ENCODE assay signal across 16 mouse cellular contexts in the genomic region with DNA sequence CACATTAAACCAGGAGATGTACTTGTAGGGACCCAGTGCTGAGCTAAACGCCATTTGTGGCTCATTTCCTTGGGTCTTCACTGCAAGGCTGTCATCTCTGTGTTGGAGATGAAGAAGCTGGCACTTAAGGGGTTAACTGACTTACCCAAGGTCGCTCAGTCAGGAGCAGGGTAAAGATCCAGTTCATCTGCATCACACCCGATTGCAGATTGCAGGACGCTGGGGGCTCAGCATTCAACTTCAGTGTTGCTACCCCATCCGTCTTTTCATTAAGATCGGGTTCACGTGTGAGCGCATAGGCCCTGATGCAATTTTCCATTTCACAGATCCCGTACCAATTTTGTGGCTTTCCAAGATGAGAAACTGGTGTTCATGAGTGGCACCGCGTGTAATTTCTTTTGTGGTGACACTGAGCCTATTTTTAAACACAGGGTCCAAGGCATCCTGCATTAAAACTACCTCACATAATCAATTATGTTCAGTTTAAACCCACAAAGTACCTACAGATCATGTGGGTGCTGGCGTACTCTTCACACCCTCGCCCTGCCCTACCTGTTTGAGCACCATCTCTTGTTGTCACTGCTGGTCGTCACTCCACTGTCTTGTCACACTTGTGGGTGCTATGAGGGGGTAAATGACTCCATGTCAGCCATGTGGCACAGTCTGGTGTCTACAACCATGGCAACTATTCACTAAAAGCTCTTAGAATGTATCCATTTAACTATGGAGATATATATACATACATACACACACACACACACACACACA. TPM values are rescaled to one million over a fixed set of nuclear protein-coding genes. Genes with fewer than 3 reads are reported as not detected.
DNase-seq lines count a peak whose midpoint lies in the region; ATAC-seq and TF ChIP-seq lines count a peak whose summit lies in the region.
"Had no signal": no experiment of that assay in that cellular context is flagged by ENCODE, and none has a peak within 500 bp of the region (broad histone marks: within the 10 kb centered on the region; RNA-seq: fewer than 3 reads in every experiment).

No protein-coding gene starts in this region.

- H3K4me1 ChIP-seq in stomach, embryonic 16.5 days (ENCODE audit: control insufficient read depth, insufficient read depth, low read length) = no peaks in the 10 kb centered on the region; the same call in 1 of the 2 replicates
- no peaks in the 10 kb centered on the region for H3K4me1 ChIP-seq in stomach, postnatal 0 days (replicated peaks; ENCODE audit: control insufficient read depth, insufficient read depth)
- peaks cover 35% of the 10 kb centered on the region for H3K4me1 ChIP-seq in midbrain, embryonic 10.5 days
- H3K4me1 ChIP-seq in neural tube, embryonic 14.5 days (ENCODE audit: control insufficient read depth, insufficient read depth, low read length) = no peaks in the 10 kb centered on the region
- peaks cover 11% of the 10 kb centered on the region; the same call in 1 of the 2 replicates for H3K4me1 ChIP-seq in liver, embryonic 12.5 days

- H3K4me2 ChIP-seq in stomach, embryonic 16.5 days (ENCODE audit: low read depth, low read length) = no peak overlapping the region
- H3K4me2 ChIP-seq in stomach, postnatal 0 days (replicated peaks; ENCODE audit: low read depth) = no peak overlapping the region
- peak overlapping the region; percentile 62; the same call in 1 of the 2 replicates for H3K4me2 ChIP-seq in neural tube, embryonic 14.5 days (ENCODE audit: low read depth, low read length)
- no peak overlapping the region for H3K4me2 ChIP-seq in liver, embryonic 12.5 days

- H3K4me3 ChIP-seq in stomach, embryonic 16.5 days (replicated peaks; ENCODE audit: low read length) = no peak overlapping the region
- H3K4me3 ChIP-seq in stomach, postnatal 0 days (ENCODE audit: low read depth, low read length) = no peak overlapping the region
- peak overlapping the region; percentile 5; the same call in 1 of the 2 replicates for H3K4me3 ChIP-seq in midbrain, embryonic 10.5 days
- H3K4me3 ChIP-seq in neural tube, embryonic 14.5 days (ENCODE audit: low read depth, low read length) = no peak overlapping the region
- no peak overlapping the region for H3K4me3 ChIP-seq in liver, embryonic 12.5 days

- ATAC-seq in stomach, embryonic 16.5 days (ENCODE audit: insufficient read depth, low FRiP score) = no peak
- no peak for ATAC-seq in stomach, postnatal 0 days (ENCODE audit: low FRiP score, low TSS enrichment)
- no peak for ATAC-seq in neural tube, embryonic 14.5 days (ENCODE audit: low read depth)
- no peak for ATAC-seq in liver, embryonic 12.5 days

- H3K27me3 ChIP-seq in stomach, embryonic 16.5 days (ENCODE audit: control insufficient read depth, insufficient read depth, low read length) = peaks cover 13% of the 10 kb centered on the region
- H3K27me3 ChIP-seq in stomach, postnatal 0 days (ENCODE audit: control insufficient read depth, insufficient read depth, low read length) = 0 out of 2 replicates have a peak, but pooled peaks cover 2% of the 10 kb centered on the region
- H3K27me3 ChIP-seq in midbrain, embryonic 10.5 days (ENCODE audit: low read depth, poor library complexity, severe bottlenecking) = peaks cover 76% of the 10 kb centered on the region
- no peaks in the 10 kb centered on the region for H3K27me3 ChIP-seq in neural tube, embryonic 14.5 days (ENCODE audit: control insufficient read depth, insufficient read depth, low read length)
- H3K27me3 ChIP-seq in liver, embryonic 12.5 days (replicated peaks) = peaks cover 93% of the 10 kb centered on the region
- H3K27me3 ChIP-seq: stomach, embryonic 15.5 days had no signal

- H3K9ac ChIP-seq in stomach, embryonic 16.5 days (ENCODE audit: low read length) = 0 out of 2 replicates have a peak overlapping the region, but pooled peaks have one; percentile 16
- no peak overlapping the region for H3K9ac ChIP-seq in stomach, postnatal 0 days (ENCODE audit: low read length)
- H3K9ac ChIP-seq in neural tube, embryonic 14.5 days (replicated peaks; ENCODE audit: low read depth, low read length) = no peak overlapping the region
- no peak overlapping the region for H3K9ac ChIP-seq in liver, embryonic 12.5 days
- H3K9ac ChIP-seq: kidney, embryonic 15.5 days; limb, embryonic 12.5 days; stomach, embryonic 15.5 days had no signal

- no peaks in the 10 kb centered on the region for H3K36me3 ChIP-seq in stomach, embryonic 16.5 days (ENCODE audit: control insufficient read depth, insufficient read depth, low read length)
- no peaks in the 10 kb centered on the region for H3K36me3 ChIP-seq in stomach, postnatal 0 days (ENCODE audit: control insufficient read depth, insufficient read depth, low read length)
- H3K36me3 ChIP-seq in midbrain, embryonic 10.5 days = no peaks in the 10 kb centered on the region
- no peaks in the 10 kb centered on the region for H3K36me3 ChIP-seq in neural tube, embryonic 14.5 days (ENCODE audit: control insufficient read depth, insufficient read depth, low read length)
- no peaks in the 10 kb centered on the region for H3K36me3 ChIP-seq in liver, embryonic 12.5 days
- H3K36me3 ChIP-seq: G1E; kidney, embryonic 15.5 days; limb, embryonic 12.5 days; stomach, embryonic 15.5 days had no signal

- TF ChIP-seq EP300 in stomach, postnatal 0 days (optimal IDR thresholded peaks at IDR 0.05) = no peak

- peak; percentile 69 for DNase-seq in cerebellum, adult 9-10 months
- DNase-seq in cerebellum, adult 11 months = no peak
- DNase-seq in stomach, postnatal 0 days (ENCODE audit: low spot score) = no peak
- DNase-seq in midbrain, embryonic 10.5 days (ENCODE audit: low spot score) = no peak
- no peak for DNase-seq in adrenal gland, adult 18-20 months (ENCODE audit: low spot score in 2 of 2)
- DNase-seq: gastrocnemius, adult 2 months; lung, adult 18-20 months had no signal

- H3K27ac ChIP-seq in stomach, embryonic 16.5 days (ENCODE audit: low read length) = no peak overlapping the region
- no peak overlapping the region for H3K27ac ChIP-seq in stomach, postnatal 0 days (replicated peaks)
- no peak overlapping the region for H3K27ac ChIP-seq in midbrain, embryonic 10.5 days (replicated peaks)
- H3K27ac ChIP-seq in neural tube, embryonic 14.5 days (ENCODE audit: low read depth, low read length) = no peak overlapping the region
- H3K27ac ChIP-seq in liver, embryonic 12.5 days = no peak overlapping the region
- H3K27ac ChIP-seq: kidney, embryonic 15.5 days; limb, embryonic 12.5 days; stomach, embryonic 15.5 days had no signal

- no peaks in the 10 kb centered on the region for H3K9me3 ChIP-seq in stomach, embryonic 16.5 days (replicated peaks; ENCODE audit: control insufficient read depth, low read length)
- H3K9me3 ChIP-seq in stomach, postnatal 0 days (ENCODE audit: control insufficient read depth, low read length) = no peaks in the 10 kb centered on the region
- no peaks in the 10 kb centered on the region for H3K9me3 ChIP-seq in midbrain, embryonic 10.5 days (replicated peaks)
- no peaks in the 10 kb centered on the region for H3K9me3 ChIP-seq in neural tube, embryonic 14.5 days (ENCODE audit: control insufficient read depth, low read length)
- H3K9me3 ChIP-seq in liver, embryonic 12.5 days (replicated peaks) = no peaks in the 10 kb centered on the region
- H3K9me3 ChIP-seq: G1E; kidney, embryonic 15.5 days; limb, embryonic 12.5 days; stomach, embryonic 15.5 days had no signal

- WGBS in stomach, embryonic 16.5 days = 40% methylated on average over 14 of the region's 14 CpGs
- WGBS in stomach, postnatal 0 days = 42% methylated on average over 14 of the region's 14 CpGs
- 25% methylated on average over 14 of the region's 14 CpGs for WGBS in midbrain, embryonic 10.5 days
- WGBS in neural tube, embryonic 14.5 days = 24% methylated on average over 14 of the region's 14 CpGs
- 25% methylated on average over 14 of the region's 14 CpGs for WGBS in liver, embryonic 12.5 days (ENCODE audit: insufficient replicate concordance)

- no peak for TF ChIP-seq CTCF in stomach, postnatal 0 days (IDR thresholded peaks at IDR 0.05; ENCODE audit: low read depth)

RNA-seq across cellular contexts. Expression of a gene that starts 1.6 kb away (rescaled TPM):
- 1.2 TPM in 2 replicates for polyA plus RNA-seq in stomach, embryonic 16.5 days (2015; fragmentation: Nextera tagmentation; extraction: Ambion mirVana)
- polyA plus RNA-seq in stomach, postnatal 0 days (2015; fragmentation: Nextera tagmentation; extraction: Ambion mirVana) = 0.51 and 0.62 TPM in 2 replicates
- polyA plus RNA-seq in midbrain, embryonic 10.5 days (2016; fragmentation: Nextera tagmentation; extraction: Ambion mirVana) = 0.31 and 0.62 TPM in 2 replicates
- 1.9 and 2.2 TPM in 2 replicates for polyA plus RNA-seq in neural tube, embryonic 14.5 days (2014; fragmentation: Nextera tagmentation; extraction: Ambion mirVana)
- not detected in 2 replicates for polyA plus RNA-seq in liver, embryonic 12.5 days (2016; fragmentation: Nextera tagmentation; extraction: Ambion mirVana)
- under 1 TPM; 0.80 to 0.93 TPM for total RNA-seq in adrenal gland, adult 18-20 months (2021)
- total RNA-seq: common myeloid progenitor, adult 5-6 weeks; hematopoietic stem cell, adult 5-6 weeks had no signal

RNA-seq across cellular contexts. Expression of a gene that starts 1.7 kb away (rescaled TPM):
- polyA plus RNA-seq in stomach, embryonic 16.5 days (2015; fragmentation: Nextera tagmentation; extraction: Ambion mirVana) = 1.00 and 1.1 TPM in 2 replicates
- 1.1 and 1.6 TPM in 2 replicates for polyA plus RNA-seq in stomach, postnatal 0 days (2015; fragmentation: Nextera tagmentation; extraction: Ambion mirVana)
- polyA plus RNA-seq in midbrain, embryonic 10.5 days (2016; fragmentation: Nextera tagmentation; extraction: Ambion mirVana) = 0.87 and 1.0 TPM in 2 replicates
- 1.5 and 2.8 TPM in 2 replicates for polyA plus RNA-seq in neural tube, embryonic 14.5 days (2014; fragmentation: Nextera tagmentation; extraction: Ambion mirVana)
- polyA plus RNA-seq in liver, embryonic 12.5 days (2016; fragmentation: Nextera tagmentation; extraction: Ambion mirVana) = 0.56 and 0.99 TPM in 2 replicates
- total RNA-seq in adrenal gland, adult 18-20 months (2021) = 10 to 100 TPM; 23.4 to 37.3 TPM
- polyA plus RNA-seq: G1E had no signal
